Mouse (Mus musculus) forebrain, embryonic 11.5 days (tissue): ENCODE measurements around the gene Slc26a3. TPM values are rescaled to one million over a fixed set of nuclear protein-coding genes. Genes with fewer than 3 reads are reported as not detected.
"Not testable (repeated sequence)": the region's sequence is repeated elsewhere in the genome, so short reads cannot be mapped to it uniquely, and the experiment has no call there.

ENCODE experiments used
- ATAC-seq: fragments of 200-750 bp; cut with Nextera tagmentation; replicated peaks from 2 replicates; pipeline ENCODE4 v1.8.0; 2017; ENCODE audit warnings: moderate TSS enrichment; ENCODE audit not compliant: low FRiP score
- DNase-seq: peaks from one replicate; pipeline ENCODE4 v3.0.0-alpha.2; 2017; ENCODE audit warnings: low spot score
- H3K27ac ChIP-seq: fragments of 300-500 bp; sonication (generic); 2 replicates; pipeline ENCODE4 v1.5.1; 2014; ENCODE audit warnings: low read depth, low read length
- H3K27me3 ChIP-seq: fragments of 300-500 bp; sonication (generic); 2 replicates; pipeline ENCODE4 v1.6.1; 2014; ENCODE audit warnings: mild to moderate bottlenecking, low read length, mixed read lengths; ENCODE audit not compliant: control insufficient read depth, insufficient read depth
- H3K36me3 ChIP-seq: fragments of 300-500 bp; sonication (generic); 2 replicates; pipeline ENCODE4 v1.6.1; 2014; ENCODE audit warnings: mild to moderate bottlenecking, low read length, moderate library complexity, mixed read lengths; ENCODE audit not compliant: control insufficient read depth, insufficient read depth
- H3K4me1 ChIP-seq: fragments of 300-500 bp; sonication (generic); replicated peaks from 2 replicates; pipeline ENCODE4 v1.6.1; 2014; ENCODE audit warnings: low read length, mixed read lengths; ENCODE audit not compliant: control insufficient read depth, insufficient read depth
- H3K4me2 ChIP-seq: fragments of 300-500 bp; sonication (generic); 2 replicates; pipeline ENCODE4 v1.6.1; 2014; ENCODE audit warnings: low read depth, mild to moderate bottlenecking, low read length, moderate library complexity, mixed read lengths; ENCODE audit not compliant: severe bottlenecking
- H3K4me3 ChIP-seq: fragments of 300-500 bp; sonication (generic); 2 replicates; pipeline ENCODE4 v1.5.1; 2014; ENCODE audit warnings: low read depth, low read length
- H3K9ac ChIP-seq: fragments of 300-500 bp; sonication (generic); 2 replicates; pipeline ENCODE4 v1.6.1; 2014; ENCODE audit warnings: low read length
- H3K9me3 ChIP-seq: fragments of 300-500 bp; sonication (generic); 2 replicates; pipeline ENCODE4 v1.6.1; 2016; ENCODE audit warnings: low read length, mixed read lengths; ENCODE audit not compliant: control insufficient read depth
- WGBS: fragments of 180-500 bp; shearing (Covaris S2); extraction: QIAGEN DNeasy Blood & Tissue Kit; methylation state at CpG from one replicate; pipeline ENCODE4 v1.1.7; 2014; 5-methylcytosine and 5-hydroxymethylcytosine counted together
- polyA plus RNA-seq: library from polyadenylated mRNA; unstranded; fragments of >200 nt; fragmentation: Nextera tagmentation; extraction: Ambion mirVana; gene quantifications from 2 replicates; pipeline ENCODE4 v1.2.1, GENCODE M21; 2014

Gene Slc26a3
- polyA plus RNA-seq, 1 experiment from 2014 or later = not detected

DNA sequence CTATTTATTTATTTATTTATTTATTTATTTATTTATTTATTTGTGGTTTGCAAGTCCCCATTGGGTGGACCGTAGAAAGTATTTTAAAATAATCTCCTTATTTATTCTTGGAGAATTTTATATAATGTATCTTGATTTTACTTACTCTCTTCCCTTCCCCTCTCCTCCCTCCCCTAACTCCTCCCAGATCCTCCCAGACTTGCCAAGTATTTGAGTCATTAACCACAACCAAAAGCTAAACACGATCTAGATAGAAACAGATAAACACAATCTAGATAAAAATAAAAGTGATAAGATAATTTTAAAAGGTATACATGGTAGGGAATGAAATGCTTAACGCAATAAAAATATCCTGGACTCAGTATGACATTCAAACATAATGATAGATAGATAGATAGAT, 58.7 kb downstream of the Slc26a3 start:
- 84% methylated on average over 3 of the region's 3 CpGs for WGBS

DNA sequence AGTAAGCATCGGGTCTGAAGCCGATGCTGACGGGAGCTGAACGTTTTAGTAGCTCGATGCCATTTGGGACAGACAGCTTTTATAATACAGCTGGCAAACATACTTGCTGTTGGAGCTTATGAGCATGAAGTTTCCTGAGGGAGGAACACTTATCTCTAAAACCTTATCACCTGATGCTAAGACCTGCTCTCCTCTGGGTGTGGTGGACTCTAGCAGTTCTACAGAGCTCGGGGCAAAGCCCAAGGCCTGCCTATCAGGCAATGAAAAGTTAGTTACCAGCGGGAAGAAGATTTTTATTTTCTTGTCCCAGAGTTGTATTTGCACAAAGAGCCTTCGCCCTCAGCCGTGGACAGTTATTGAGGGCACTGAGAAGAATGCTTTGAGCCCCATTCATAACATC, 65.6 kb downstream of the Slc26a3 start:
- WGBS = 95% methylated on average over 9 of the region's 9 CpGs

More for the DNA sequence above, 58.7 kb downstream of the Slc26a3 start:
- Histone ChIP-seq H3K9me3 (no peaks in the 10 kb centered on the region), H3K4me3 (no peak overlapping the region), H3K9ac (no peak overlapping the region), H3K27me3 (no peaks in the 10 kb centered on the region), H3K27ac (no peak overlapping the region), H3K4me1 (no peaks in the 10 kb centered on the region), H3K4me2 (no peak overlapping the region), H3K36me3 (no peaks in the 10 kb centered on the region)
- no peak for DNase-seq
- no peak for ATAC-seq

GRCm38 (mm10) chr12:31458474-31458873, 67.8 kb downstream of the Slc26a3 start:
- Histone ChIP-seq H3K36me3 (no peaks in the 10 kb centered on the region), H3K4me1 (no peaks in the 10 kb centered on the region), H3K4me2 (no peak overlapping the region), H3K9me3 (no peaks in the 10 kb centered on the region), H3K9ac (no peak overlapping the region), H3K27me3 (no peaks in the 10 kb centered on the region), H3K4me3 (no peak overlapping the region), H3K27ac (no peak overlapping the region)
- DNase-seq = no peak
- no peak for ATAC-seq
- 81% methylated on average over 4 of the region's 4 CpGs for WGBS

More for the DNA sequence above, 65.6 kb downstream of the Slc26a3 start:
- Histone ChIP-seq H3K4me3 (no peak overlapping the region), H3K4me2 (no peak overlapping the region), H3K27ac (no peak overlapping the region), H3K9ac (no peak overlapping the region), H3K4me1 (no peaks in the 10 kb centered on the region), H3K9me3 (no peaks in the 10 kb centered on the region), H3K36me3 (no peaks in the 10 kb centered on the region), H3K27me3 (no peaks in the 10 kb centered on the region)
- ATAC-seq = no peak
- no peak for DNase-seq

- peak; percentile 54 for DNase-seq
- H3K36me3 ChIP-seq, H3K4me1 ChIP-seq, H3K27ac ChIP-seq, H3K4me2 ChIP-seq, H3K27me3 ChIP-seq, ATAC-seq, H3K9me3 ChIP-seq, H3K4me3 ChIP-seq, H3K9ac ChIP-seq: not testable (repeated sequence)
- WGBS = 55% methylated on average over 3 of the region's 3 CpGs
Observed at GRCm38 (mm10) chr12:31460270-31460669, 69.6 kb downstream of the Slc26a3 start.

DNA sequence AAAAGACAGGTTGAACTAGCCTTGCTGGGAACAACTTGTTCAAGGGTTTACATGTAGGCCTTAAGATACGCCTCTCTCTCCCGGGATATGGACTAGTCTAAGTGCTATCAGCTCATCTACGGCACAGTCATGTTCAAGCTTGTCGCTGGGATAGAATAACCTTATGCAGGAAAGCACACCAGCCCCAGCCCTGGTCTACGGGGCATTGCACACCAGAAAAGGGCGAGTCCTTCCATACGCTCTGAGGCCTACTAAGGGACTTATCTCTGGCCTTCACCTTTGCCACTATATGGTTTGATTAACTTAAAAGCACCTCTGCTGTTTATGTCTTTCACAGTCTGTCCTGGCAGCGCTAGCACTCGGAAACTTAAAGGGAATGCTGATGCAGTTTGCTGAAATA, 70.7 kb downstream of the Slc26a3 start:
- 94% methylated on average over 9 of the region's 9 CpGs for WGBS
- no peaks in the 10 kb centered on the region for H3K36me3 ChIP-seq
- H3K27ac ChIP-seq = no peak overlapping the region
- H3K27me3 ChIP-seq = no peaks in the 10 kb centered on the region
- no peak overlapping the region for H3K4me2 ChIP-seq
- no peak for ATAC-seq
- no peak overlapping the region for H3K4me3 ChIP-seq
- no peak overlapping the region for H3K9ac ChIP-seq
- no peak for DNase-seq
- no peaks in the 10 kb centered on the region for H3K9me3 ChIP-seq
- H3K4me1 ChIP-seq = no peaks in the 10 kb centered on the region

GRCm38 (mm10) chr12:31462615-31463014, 71.9 kb downstream of the Slc26a3 start:
- WGBS = 84% methylated on average over 4 of the region's 4 CpGs
- DNase-seq = no peak

DNA sequence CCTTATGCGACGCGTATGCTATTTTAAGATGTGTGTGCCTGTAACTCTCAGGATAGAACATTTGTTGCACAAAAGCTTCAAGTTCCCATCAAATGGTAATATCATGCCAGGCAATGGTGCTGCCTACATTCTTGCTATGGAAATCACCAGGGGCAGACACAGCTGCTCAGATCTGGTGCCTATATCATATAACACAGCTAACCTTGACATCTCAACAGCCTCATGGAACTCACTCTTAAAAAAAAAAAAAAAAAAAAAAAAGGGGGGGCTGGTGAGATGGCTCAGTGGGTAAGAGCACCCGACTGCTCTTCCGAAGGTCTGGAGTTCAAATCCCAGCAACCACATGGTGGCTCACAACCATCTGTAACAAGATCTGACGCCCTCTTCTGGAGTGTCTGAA, 87.5 kb downstream of the Slc26a3 start:
- not testable (repeated sequence) for ATAC-seq, H3K9me3 ChIP-seq, H3K4me2 ChIP-seq, H3K36me3 ChIP-seq, DNase-seq, H3K27ac ChIP-seq, H3K9ac ChIP-seq, H3K4me1 ChIP-seq, H3K4me3 ChIP-seq, H3K27me3 ChIP-seq
- 87% methylated on average over 4 of the region's 6 CpGs for WGBS

More at GRCm38 (mm10) chr12:31462615-31463014, 71.9 kb downstream of the Slc26a3 start:
- no peak overlapping the region for H3K4me2 ChIP-seq
- no peak overlapping the region for H3K27ac ChIP-seq
- no peaks in the 10 kb centered on the region for H3K9me3 ChIP-seq
- H3K27me3 ChIP-seq = no peaks in the 10 kb centered on the region
- H3K4me1 ChIP-seq = no peaks in the 10 kb centered on the region
- no peaks in the 10 kb centered on the region for H3K36me3 ChIP-seq
- no peak overlapping the region for H3K9ac ChIP-seq
- no peak overlapping the region for H3K4me3 ChIP-seq
- ATAC-seq = no peak

GRCm38 (mm10) chr12:31486431-31486830, 95.8 kb downstream of the Slc26a3 start:
- H3K4me2 ChIP-seq = no peak overlapping the region
- no peaks in the 10 kb centered on the region for H3K9me3 ChIP-seq
- H3K9ac ChIP-seq = no peak overlapping the region
- H3K36me3 ChIP-seq = peaks cover 5% of the 10 kb centered on the region; the same call in 1 of the 2 replicates
- H3K27ac ChIP-seq = no peak overlapping the region
- H3K27me3 ChIP-seq = no peaks in the 10 kb centered on the region
- no peak for ATAC-seq
- 86% methylated on average over 6 of the region's 6 CpGs for WGBS
- no peak overlapping the region for H3K4me3 ChIP-seq
- DNase-seq = no peak
- H3K4me1 ChIP-seq = no peaks in the 10 kb centered on the region

GRCm38 (mm10) chr12:31498936-31499313, 108.3 kb downstream of the Slc26a3 start:
- WGBS = under 1% methylated on average over 25 of the region's 25 CpGs
- Histone ChIP-seq H3K9ac (peak overlapping the region; percentile 88), H3K9me3 (no peaks in the 10 kb centered on the region), H3K36me3 (no peaks in the 10 kb centered on the region; the same call in 1 of the 2 replicates), H3K27me3 (no peaks in the 10 kb centered on the region), H3K4me2 (peak overlapping the region; percentile 59), H3K27ac (no peak overlapping the region), H3K4me1 (no peaks in the 10 kb centered on the region), H3K4me3 (peak overlapping the region; percentile 80)
- DNase-seq (no peak), ATAC-seq (no peak)
